Mouse (Mus musculus): ENCODE data around the gene Kcnb1. TPM values are rescaled to one million over a fixed set of nuclear protein-coding genes. Genes with fewer than 3 reads are reported as not detected.

Kcnb1 gene
- polyA plus RNA-seq, 1 experiment from 2014 or later: 1.3 TPM

DNA sequence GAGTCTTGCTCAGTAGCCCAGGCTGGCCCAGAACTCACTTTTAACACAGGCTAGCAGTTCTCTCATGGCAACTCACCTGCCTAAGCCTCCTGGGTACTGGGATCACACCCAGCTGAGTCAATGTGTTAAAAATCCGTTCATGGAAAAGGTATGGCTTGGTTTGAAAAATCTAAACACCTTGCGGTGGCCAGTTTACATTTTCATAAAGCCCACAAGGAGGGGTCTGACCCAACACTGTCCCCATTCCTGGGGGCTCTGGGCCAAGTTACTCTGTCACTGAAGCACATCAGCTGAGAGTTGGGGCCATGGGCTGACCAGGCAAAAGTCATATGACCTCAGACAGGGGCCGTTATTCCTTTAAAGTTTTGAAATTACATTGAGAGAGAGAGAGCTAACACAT lies 109.6 kb downstream of the Kcnb1 start:
- H3K27ac ChIP-seq: no peak overlapping the region
- no peak overlapping the region for H3K9ac ChIP-seq
- ATAC-seq (ENCODE audit: low FRiP score, low read depth): no peak
- no peak overlapping the region for H3K4me3 ChIP-seq
- H3K36me3 ChIP-seq: no peaks in the 10 kb centered on the region
- H3K4me1 ChIP-seq: peaks cover 19% of the 10 kb centered on the region
- no peaks in the 10 kb centered on the region for H3K9me3 ChIP-seq
- no peak overlapping the region for H3K4me2 ChIP-seq (replicated peaks)
- WGBS: 88% methylated on average over 3 of the region's 3 CpGs
- H3K27me3 ChIP-seq (replicated peaks): no peaks in the 10 kb centered on the region

DNA sequence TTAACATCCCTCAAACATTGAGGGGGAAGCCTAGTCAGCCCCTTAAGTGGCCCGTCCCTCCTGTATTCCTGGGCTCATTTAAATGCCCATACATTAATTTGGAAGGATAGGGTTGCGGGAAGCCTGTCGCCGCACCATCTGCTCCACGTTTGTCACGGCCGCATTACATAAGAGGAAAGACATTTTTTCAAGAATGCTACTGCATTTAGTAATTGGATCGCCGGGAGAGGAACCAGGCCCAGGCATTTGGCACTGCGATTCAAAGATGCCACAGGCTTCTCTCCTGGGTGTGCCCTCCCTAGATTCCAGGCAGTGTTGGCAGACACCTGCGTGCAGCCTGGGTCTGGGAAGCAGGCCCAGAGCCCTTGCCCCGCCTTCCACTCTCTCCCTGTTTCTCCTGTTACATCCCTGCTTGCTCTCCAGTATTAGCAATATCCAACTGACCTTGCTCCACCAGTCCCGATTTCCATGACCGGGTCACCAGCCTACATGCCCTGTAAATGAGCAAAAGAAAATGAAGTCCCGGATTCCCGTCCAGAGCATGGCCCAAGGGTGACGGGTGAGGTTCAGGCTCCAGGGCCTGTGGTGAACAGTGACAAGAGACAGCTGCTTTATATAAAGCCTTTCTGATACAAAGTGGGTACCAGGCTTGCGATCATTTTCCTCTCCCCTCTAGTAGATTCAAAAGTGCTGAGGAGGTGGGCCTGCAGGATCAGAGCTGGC lies 110.3 kb downstream of the Kcnb1 start:
- H3K9ac ChIP-seq: 0 out of 2 replicates have a peak overlapping the region, but pooled peaks have one; percentile 13
- H3K27me3 ChIP-seq (replicated peaks): no peaks in the 10 kb centered on the region
- H3K36me3 ChIP-seq: no peaks in the 10 kb centered on the region
- H3K27ac ChIP-seq: no peak overlapping the region
- 47% methylated on average over 18 of the region's 18 CpGs for WGBS
- H3K9me3 ChIP-seq: no peaks in the 10 kb centered on the region
- no peak for ATAC-seq (ENCODE audit: low FRiP score, low read depth)
- 0 out of 2 replicates have a peak overlapping the region, but pooled peaks have one; percentile 5 for H3K4me2 ChIP-seq (replicated peaks)
- H3K4me3 ChIP-seq: no peak overlapping the region
- H3K4me1 ChIP-seq: peaks cover 19% of the 10 kb centered on the region

DNA sequence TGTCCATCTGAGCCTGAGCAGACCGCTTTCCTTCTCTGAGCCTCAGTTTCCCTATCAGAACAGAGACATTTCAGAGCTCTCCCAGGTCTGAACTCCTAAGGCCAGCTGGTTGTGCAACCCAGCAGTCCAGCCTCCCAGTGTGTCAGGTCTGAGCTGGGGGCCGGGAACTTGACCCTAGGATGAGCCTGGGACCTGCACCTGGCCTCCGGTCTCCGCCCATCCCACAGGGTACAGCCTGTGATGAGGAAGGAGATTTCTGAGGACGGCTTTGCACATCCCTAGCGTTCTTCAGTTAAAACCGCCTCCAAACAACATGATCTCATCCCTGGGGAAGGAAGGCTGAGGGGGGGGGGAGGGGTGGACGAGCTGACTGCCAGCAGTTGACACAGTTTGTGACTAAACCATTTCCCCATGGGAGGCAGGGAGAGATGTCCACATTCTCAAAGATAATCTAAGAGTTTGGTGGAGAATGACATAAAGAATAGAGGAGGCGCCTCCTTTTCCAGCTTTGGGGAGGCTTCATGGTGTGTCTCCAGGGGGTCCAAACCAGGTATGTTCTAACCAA lies 110.9 kb downstream of the Kcnb1 start:
- H3K4me3 ChIP-seq: no peak overlapping the region
- H3K4me2 ChIP-seq (replicated peaks): peak overlapping the region; percentile 5; the same call in 1 of the 2 replicates
- no peaks in the 10 kb centered on the region for H3K9me3 ChIP-seq
- H3K27ac ChIP-seq: no peak overlapping the region
- H3K36me3 ChIP-seq: no peaks in the 10 kb centered on the region
- 51% methylated on average over 9 of the region's 9 CpGs for WGBS
- ATAC-seq (ENCODE audit: low FRiP score, low read depth): no peak
- H3K9ac ChIP-seq: 0 out of 2 replicates have a peak overlapping the region, but pooled peaks have one; percentile 13
- H3K4me1 ChIP-seq: peaks cover 19% of the 10 kb centered on the region
- H3K27me3 ChIP-seq (replicated peaks): no peaks in the 10 kb centered on the region

DNA sequence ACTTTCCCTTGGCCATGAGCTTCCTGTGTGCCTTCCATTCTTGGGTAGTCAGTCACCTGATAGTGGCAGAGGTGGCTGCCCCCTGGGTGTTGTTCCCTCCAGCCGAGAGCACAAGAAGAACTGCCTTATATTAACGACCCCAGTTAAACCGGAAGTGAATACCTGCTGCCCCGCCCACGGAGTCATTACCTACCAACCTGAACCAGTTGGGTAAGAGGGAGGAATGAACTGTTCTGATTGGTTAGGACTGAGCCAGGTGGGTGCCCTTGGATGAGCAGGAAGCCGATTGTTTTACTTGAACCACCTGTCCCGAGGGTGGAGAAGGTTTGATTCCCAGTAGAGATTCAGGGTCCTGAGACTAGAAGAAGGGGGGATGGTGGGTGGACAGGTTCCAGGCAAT lies 111.5 kb downstream of the Kcnb1 start:
- ATAC-seq (ENCODE audit: low FRiP score, low read depth): no peak
- Histone ChIP-seq H3K9me3 (no peaks in the 10 kb centered on the region), H3K27me3 (replicated peaks) (no peaks in the 10 kb centered on the region), H3K4me2 (replicated peaks) (no peak overlapping the region), H3K4me1 (peaks cover 19% of the 10 kb centered on the region), H3K9ac (no peak overlapping the region), H3K36me3 (no peaks in the 10 kb centered on the region), H3K27ac (no peak overlapping the region), H3K4me3 (no peak overlapping the region)
- 44% methylated on average over 7 of the region's 7 CpGs for WGBS

DNA sequence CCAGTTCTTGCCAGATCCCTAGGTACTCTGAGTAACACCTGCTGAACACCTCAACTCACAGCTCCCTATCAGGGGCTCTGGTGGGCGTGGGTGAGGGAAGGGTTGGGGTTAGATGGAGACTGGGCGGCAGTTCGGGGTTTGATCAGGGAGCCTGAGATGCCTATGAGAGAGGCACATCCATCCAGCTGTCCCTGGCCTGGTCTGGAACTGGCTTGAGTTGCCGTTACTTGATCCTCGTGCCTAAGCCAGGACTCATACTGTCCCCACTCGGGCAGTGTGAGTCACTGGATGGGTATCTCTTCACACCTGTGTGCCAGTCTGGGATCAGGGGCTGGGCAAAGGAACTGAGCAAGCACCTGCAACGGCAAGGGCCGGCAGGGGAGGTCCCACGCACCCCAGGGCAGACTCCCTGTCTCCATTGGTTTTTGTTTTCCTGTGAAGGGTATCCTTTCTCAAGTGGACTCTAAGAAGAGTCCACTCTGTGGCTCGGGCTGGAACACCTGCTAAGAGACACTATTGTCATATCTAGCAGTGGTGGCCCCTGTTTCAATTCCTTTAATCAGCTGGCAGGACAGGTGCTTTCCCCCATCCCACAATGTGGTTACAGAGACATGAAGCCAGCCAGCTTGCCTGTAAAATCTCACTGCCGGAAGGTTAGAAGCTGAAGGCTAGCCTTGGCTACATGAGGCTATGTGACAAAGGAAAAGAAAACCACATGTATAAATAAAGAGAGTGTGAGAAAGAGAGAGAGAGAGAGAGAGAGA lies 112.6 kb downstream of the Kcnb1 start:
- ATAC-seq (ENCODE audit: low FRiP score, low read depth): no peak
- Histone ChIP-seq H3K4me1 (peaks cover 19% of the 10 kb centered on the region), H3K4me3 (no peak overlapping the region), H3K4me2 (replicated peaks) (no peak overlapping the region), H3K9ac (no peak overlapping the region), H3K27me3 (replicated peaks) (no peaks in the 10 kb centered on the region), H3K27ac (no peak overlapping the region), H3K9me3 (no peaks in the 10 kb centered on the region), H3K36me3 (no peaks in the 10 kb centered on the region)
- 85% methylated on average over 11 of the region's 11 CpGs for WGBS

DNA sequence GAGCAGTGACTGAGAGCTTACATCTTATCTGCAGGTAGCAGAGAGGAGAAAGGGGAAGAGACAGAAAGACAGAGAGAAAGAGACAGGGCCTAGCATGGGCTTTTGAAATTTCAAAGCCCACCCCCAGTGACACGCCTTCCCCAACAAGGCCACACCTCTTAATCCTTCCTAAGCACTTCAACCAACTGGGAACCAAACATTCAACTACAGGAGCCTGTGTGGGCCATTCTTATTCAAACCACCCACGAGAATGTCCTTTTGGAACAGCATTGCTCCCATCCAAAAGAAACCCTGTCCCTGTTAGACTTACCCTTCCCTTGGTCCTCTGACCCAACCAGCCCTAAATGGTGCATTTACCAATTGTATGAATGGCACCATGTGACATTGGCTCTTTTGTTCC lies 113.2 kb downstream of the Kcnb1 start:
- no peak overlapping the region for H3K4me2 ChIP-seq (replicated peaks)
- no peak overlapping the region for H3K4me3 ChIP-seq
- H3K9me3 ChIP-seq: no peaks in the 10 kb centered on the region
- peaks cover 17% of the 10 kb centered on the region for H3K4me1 ChIP-seq
- WGBS: 74% methylated on average over 2 of the region's 2 CpGs
- no peaks in the 10 kb centered on the region for H3K36me3 ChIP-seq
- H3K27me3 ChIP-seq (replicated peaks): no peaks in the 10 kb centered on the region
- no peak for ATAC-seq (ENCODE audit: low FRiP score, low read depth)
- no peak overlapping the region for H3K9ac ChIP-seq
- no peak overlapping the region for H3K27ac ChIP-seq

DNA sequence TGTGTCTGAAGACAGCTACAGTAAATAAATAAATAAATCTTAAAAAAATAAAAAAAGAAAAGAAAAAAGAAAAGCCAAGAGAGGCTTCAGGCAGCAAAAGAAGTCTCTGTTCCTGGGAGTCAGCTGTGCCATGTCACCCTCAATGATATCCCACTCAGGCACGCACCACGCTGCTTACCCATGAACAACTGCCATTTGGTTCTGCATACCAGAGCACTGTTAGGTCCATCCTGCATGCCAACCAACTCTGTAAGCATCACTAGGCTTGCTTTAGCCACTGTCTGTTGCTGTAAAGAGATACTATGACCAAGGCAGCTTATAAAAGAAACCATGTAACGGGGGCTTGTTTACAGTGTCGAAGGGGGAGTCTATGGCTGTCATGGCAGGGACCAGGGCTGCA lies 113.6 kb downstream of the Kcnb1 start:
- 96% methylated on average over 4 of the region's 4 CpGs for WGBS
- ATAC-seq (ENCODE audit: low FRiP score, low read depth): no peak

DNA sequence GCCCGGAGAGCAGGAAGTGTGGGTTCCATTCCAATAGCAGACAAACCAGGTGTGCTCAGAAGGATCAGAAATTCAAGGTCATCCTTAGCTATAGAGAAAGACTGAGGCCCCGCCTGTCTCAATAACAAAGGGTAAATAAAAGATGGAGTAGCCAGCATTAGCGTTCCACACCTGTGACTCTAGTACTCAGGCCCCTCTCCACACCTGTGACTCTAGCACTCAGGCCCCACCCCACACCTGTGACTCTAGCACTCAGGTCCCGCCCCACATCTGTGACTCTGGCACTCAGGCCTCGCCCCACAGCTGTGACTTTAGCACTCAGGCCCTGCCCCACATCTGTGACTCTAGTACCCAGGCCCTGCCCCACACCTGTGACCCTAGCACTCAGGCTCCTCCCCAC lies 115.4 kb downstream of the Kcnb1 start:
- no peaks in the 10 kb centered on the region for H3K27me3 ChIP-seq (replicated peaks)
- H3K27ac ChIP-seq: no peak overlapping the region
- WGBS: 95% methylated on average over 5 of the region's 5 CpGs
- H3K9me3 ChIP-seq: no peaks in the 10 kb centered on the region
- H3K36me3 ChIP-seq: no peaks in the 10 kb centered on the region
- H3K4me1 ChIP-seq: peaks cover 16% of the 10 kb centered on the region
- no peak for ATAC-seq (ENCODE audit: low FRiP score, low read depth)
- H3K9ac ChIP-seq: no peak overlapping the region
- H3K4me3 ChIP-seq: no peak overlapping the region
- H3K4me2 ChIP-seq (replicated peaks): no peak overlapping the region

More for the DNA sequence above, 113.6 kb downstream of the Kcnb1 start:
- no peak overlapping the region for H3K4me2 ChIP-seq (replicated peaks)
- H3K9me3 ChIP-seq: no peaks in the 10 kb centered on the region
- no peak overlapping the region for H3K27ac ChIP-seq
- no peak overlapping the region for H3K9ac ChIP-seq
- no peak overlapping the region for H3K4me3 ChIP-seq
- peaks cover 14% of the 10 kb centered on the region for H3K4me1 ChIP-seq
- no peaks in the 10 kb centered on the region for H3K27me3 ChIP-seq (replicated peaks)
- H3K36me3 ChIP-seq: no peaks in the 10 kb centered on the region

DNA sequence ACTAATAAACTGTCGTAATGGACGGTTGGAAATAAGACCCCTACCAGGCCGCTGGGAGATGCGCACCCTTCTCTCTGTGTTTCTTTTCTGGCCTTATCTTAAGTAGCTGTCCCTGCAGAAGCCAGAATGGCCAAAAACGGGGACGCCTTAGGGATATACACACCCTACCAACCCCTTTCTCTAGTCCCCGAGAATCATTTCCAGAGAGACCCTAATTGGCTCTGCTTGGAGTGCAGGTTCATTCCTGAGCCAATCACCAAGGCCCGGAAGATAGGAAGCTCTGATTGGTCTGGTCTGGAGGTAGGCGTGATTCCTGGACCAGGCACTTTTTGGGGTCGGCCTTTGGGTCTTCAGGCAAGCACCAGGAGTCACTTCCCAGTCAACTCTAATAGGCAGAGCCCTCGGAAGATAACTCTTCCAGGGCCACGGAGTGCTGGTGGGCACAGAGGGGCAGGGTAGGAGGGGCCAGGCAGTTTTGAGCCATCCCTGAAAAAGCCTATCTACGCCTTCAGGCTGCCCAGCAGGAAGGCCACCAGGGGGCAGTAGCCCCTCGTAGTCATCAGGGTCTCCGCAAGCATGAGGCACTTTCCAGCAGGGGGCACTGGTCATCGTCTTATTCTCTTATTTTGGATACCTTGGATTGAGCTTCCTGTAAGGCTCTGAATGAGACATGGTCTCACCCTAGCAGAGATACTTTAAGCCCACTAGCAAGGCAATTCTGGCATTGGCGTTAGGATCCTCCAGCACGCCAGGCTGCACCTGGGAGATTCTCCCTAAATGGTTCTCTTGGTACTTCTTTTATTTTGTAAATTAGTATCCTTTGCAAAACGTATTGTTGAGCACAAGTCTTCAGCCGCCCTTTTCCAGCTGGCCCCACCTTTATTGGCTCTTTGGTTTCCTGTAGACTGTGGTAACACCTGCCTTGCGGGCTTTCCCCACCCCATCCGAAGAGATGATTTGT lies 118.0 kb downstream of the Kcnb1 start:
- no peaks in the 10 kb centered on the region for H3K27me3 ChIP-seq (replicated peaks)
- ATAC-seq (ENCODE audit: low FRiP score, low read depth): peak; percentile 98

DNA sequence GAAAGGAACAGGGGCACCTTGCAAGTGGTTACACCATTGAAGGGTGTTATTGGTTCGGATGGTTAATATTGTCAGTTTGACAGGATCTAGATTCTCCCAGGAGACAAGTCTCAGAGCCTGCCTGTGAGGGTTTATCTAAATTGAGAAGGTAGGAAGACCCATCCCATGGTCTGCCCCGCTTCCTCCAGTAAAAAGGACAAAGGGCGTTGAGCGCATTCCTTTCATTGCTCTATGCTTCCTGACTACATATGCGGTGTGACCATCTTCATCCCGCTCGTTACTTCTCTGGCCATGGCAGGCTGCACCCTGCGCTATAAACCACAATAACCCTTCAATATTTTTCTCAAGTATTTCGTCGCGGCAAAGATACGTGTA lies 118.7 kb downstream of the Kcnb1 start:
- no peak overlapping the region for H3K27ac ChIP-seq
- ATAC-seq (ENCODE audit: low FRiP score, low read depth): no peak; the same call in 1 of the 2 replicates
- peak overlapping the region; percentile 38 for H3K9ac ChIP-seq
- WGBS: 24% methylated on average over 12 of the region's 12 CpGs
- H3K4me1 ChIP-seq: peaks cover 6% of the 10 kb centered on the region; the same call in 1 of the 2 replicates
- no peaks in the 10 kb centered on the region for H3K27me3 ChIP-seq (replicated peaks)
- peak overlapping the region; percentile 63 for H3K4me2 ChIP-seq (replicated peaks)
- peaks cover 2% of the 10 kb centered on the region; the same call in 1 of the 2 replicates for H3K36me3 ChIP-seq
- H3K9me3 ChIP-seq: no peaks in the 10 kb centered on the region
- peak overlapping the region; percentile 37 for H3K4me3 ChIP-seq

More for the DNA sequence above, 118.0 kb downstream of the Kcnb1 start:
- H3K36me3 ChIP-seq: no peaks in the 10 kb centered on the region
- H3K9me3 ChIP-seq: no peaks in the 10 kb centered on the region
- peaks cover 6% of the 10 kb centered on the region; the same call in 1 of the 2 replicates for H3K4me1 ChIP-seq
- WGBS: 7% methylated on average over 22 of the region's 22 CpGs
- no peak overlapping the region for H3K27ac ChIP-seq
- peak overlapping the region; percentile 63 for H3K4me2 ChIP-seq (replicated peaks)
- H3K9ac ChIP-seq: peak overlapping the region; percentile 46
- peak overlapping the region; percentile 37 for H3K4me3 ChIP-seq

DNA sequence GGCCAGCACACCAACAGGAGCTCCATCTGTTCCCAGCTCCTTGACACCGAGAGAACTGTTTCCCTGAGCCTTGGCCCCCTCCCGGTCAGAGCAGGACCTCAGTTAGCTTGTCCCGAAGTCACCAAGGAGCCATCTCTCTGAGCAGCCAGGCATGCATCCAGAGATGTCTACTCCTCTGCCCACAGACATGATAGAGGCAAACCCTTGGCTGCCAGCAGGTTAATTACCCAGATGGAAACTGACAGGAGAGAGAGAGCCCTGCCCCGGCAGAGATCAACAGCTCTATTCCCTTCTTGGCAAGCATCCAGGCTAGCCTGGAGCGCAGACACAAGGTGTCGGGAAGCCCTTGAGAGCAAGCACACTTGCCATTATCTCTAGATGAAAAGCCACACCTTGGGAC lies 119.6 kb downstream of the Kcnb1 start:
- H3K27me3 ChIP-seq (replicated peaks): no peaks in the 10 kb centered on the region
- ATAC-seq (ENCODE audit: low FRiP score, low read depth): no peak
- peaks cover 11% of the 10 kb centered on the region for H3K36me3 ChIP-seq
- 77% methylated on average over 6 of the region's 6 CpGs for WGBS
- H3K4me2 ChIP-seq (replicated peaks): no peak overlapping the region
- no peaks in the 10 kb centered on the region for H3K9me3 ChIP-seq
- H3K4me3 ChIP-seq: no peak overlapping the region
- peaks cover 13% of the 10 kb centered on the region for H3K4me1 ChIP-seq
- H3K9ac ChIP-seq: no peak overlapping the region
- no peak overlapping the region for H3K27ac ChIP-seq

Data from neural tube, embryonic 12.5 days (tissue).